Mouse (Mus musculus): ENCODE results near the gene Rpl11. TPM values are rescaled to one million over a fixed set of nuclear protein-coding genes. Genes with fewer than 3 reads are reported as not detected.

Rpl11 gene
- polyA plus RNA-seq, 1 experiment from 2014 or later = 345 TPM

- no peak for ATAC-seq (replicated peaks; ENCODE audit: insufficient number of reproducible peaks, low FRiP score, low TSS enrichment)
- 93% methylated on average over 4 of the region's 4 CpGs for WGBS (ENCODE audit: insufficient replicate concordance)
Observed at GRCm38 (mm10) chr4:136091346-136091745, 38.1 kb upstream of the Rpl11 start.

GRCm38 (mm10) chr4:136089748-136090583 lies 36.7 kb upstream of the Rpl11 start:
- no peak for ATAC-seq (replicated peaks; ENCODE audit: insufficient number of reproducible peaks, low FRiP score, low TSS enrichment)
- H3K27me3 ChIP-seq (ENCODE audit: control insufficient read depth, insufficient read depth, low read length) = no peaks in the 10 kb centered on the region; the same call in 1 of the 2 replicates
- no peaks in the 10 kb centered on the region for H3K4me1 ChIP-seq (ENCODE audit: control insufficient read depth, insufficient read depth, low read length)
- no peaks in the 10 kb centered on the region for H3K36me3 ChIP-seq (ENCODE audit: control insufficient read depth, insufficient read depth, low read length)
- H3K9ac ChIP-seq (ENCODE audit: low read depth, low read length) = no peak overlapping the region
- 57% methylated on average over 11 of the region's 11 CpGs for WGBS (ENCODE audit: insufficient replicate concordance)
- no peak overlapping the region for H3K27ac ChIP-seq (ENCODE audit: low read depth, low read length)
- no peak overlapping the region for H3K4me3 ChIP-seq (ENCODE audit: low read depth, low read length)
- no peak overlapping the region for H3K4me2 ChIP-seq
- no peaks in the 10 kb centered on the region for H3K9me3 ChIP-seq (replicated peaks; ENCODE audit: control insufficient read depth, low read length)

More at GRCm38 (mm10) chr4:136091346-136091745, 38.1 kb upstream of the Rpl11 start:
- Histone ChIP-seq H3K27me3 (ENCODE audit: control insufficient read depth, insufficient read depth, low read length) (no peaks in the 10 kb centered on the region), H3K9me3 (replicated peaks; ENCODE audit: control insufficient read depth, low read length) (no peaks in the 10 kb centered on the region), H3K4me2 (no peak overlapping the region), H3K9ac (ENCODE audit: low read depth, low read length) (no peak overlapping the region), H3K36me3 (ENCODE audit: control insufficient read depth, insufficient read depth, low read length) (no peaks in the 10 kb centered on the region), H3K4me3 (ENCODE audit: low read depth, low read length) (no peak overlapping the region), H3K27ac (ENCODE audit: low read depth, low read length) (no peak overlapping the region), H3K4me1 (ENCODE audit: control insufficient read depth, insufficient read depth, low read length) (no peaks in the 10 kb centered on the region; the same call in 1 of the 2 replicates)

GRCm38 (mm10) chr4:136088971-136089747 lies 35.9 kb upstream of the Rpl11 start:
- H3K36me3 ChIP-seq (ENCODE audit: control insufficient read depth, insufficient read depth, low read length) = no peaks in the 10 kb centered on the region
- no peak overlapping the region for H3K27ac ChIP-seq (ENCODE audit: low read depth, low read length)
- no peak overlapping the region for H3K9ac ChIP-seq (ENCODE audit: low read depth, low read length)
- H3K9me3 ChIP-seq (replicated peaks; ENCODE audit: control insufficient read depth, low read length) = no peaks in the 10 kb centered on the region
- no peak for ATAC-seq (replicated peaks; ENCODE audit: insufficient number of reproducible peaks, low FRiP score, low TSS enrichment)
- H3K4me3 ChIP-seq (ENCODE audit: low read depth, low read length) = no peak overlapping the region
- no peaks in the 10 kb centered on the region for H3K4me1 ChIP-seq (ENCODE audit: control insufficient read depth, insufficient read depth, low read length)
- 49% methylated on average over 16 of the region's 16 CpGs for WGBS (ENCODE audit: insufficient replicate concordance)
- no peak overlapping the region for H3K4me2 ChIP-seq
- no peaks in the 10 kb centered on the region; the same call in 1 of the 2 replicates for H3K27me3 ChIP-seq (ENCODE audit: control insufficient read depth, insufficient read depth, low read length)

GRCm38 (mm10) chr4:136088364-136088763 lies 35.1 kb upstream of the Rpl11 start:
- Histone ChIP-seq H3K9ac (ENCODE audit: low read depth, low read length) (no peak overlapping the region), H3K9me3 (replicated peaks; ENCODE audit: control insufficient read depth, low read length) (no peaks in the 10 kb centered on the region), H3K27me3 (ENCODE audit: control insufficient read depth, insufficient read depth, low read length) (no peaks in the 10 kb centered on the region; the same call in 1 of the 2 replicates), H3K4me2 (no peak overlapping the region), H3K4me3 (ENCODE audit: low read depth, low read length) (no peak overlapping the region), H3K4me1 (ENCODE audit: control insufficient read depth, insufficient read depth, low read length) (no peaks in the 10 kb centered on the region), H3K27ac (ENCODE audit: low read depth, low read length) (no peak overlapping the region), H3K36me3 (ENCODE audit: control insufficient read depth, insufficient read depth, low read length) (no peaks in the 10 kb centered on the region)
- ATAC-seq (replicated peaks; ENCODE audit: insufficient number of reproducible peaks, low FRiP score, low TSS enrichment) = no peak
- WGBS (ENCODE audit: insufficient replicate concordance) = 59% methylated on average over 5 of the region's 5 CpGs

GRCm38 (mm10) chr4:136087261-136087660 lies 34.0 kb upstream of the Rpl11 start:
- Histone ChIP-seq H3K36me3 (ENCODE audit: control insufficient read depth, insufficient read depth, low read length) (no peaks in the 10 kb centered on the region), H3K9me3 (replicated peaks; ENCODE audit: control insufficient read depth, low read length) (no peaks in the 10 kb centered on the region), H3K27ac (ENCODE audit: low read depth, low read length) (no peak overlapping the region), H3K4me3 (ENCODE audit: low read depth, low read length) (no peak overlapping the region), H3K4me2 (no peak overlapping the region), H3K4me1 (ENCODE audit: control insufficient read depth, insufficient read depth, low read length) (no peaks in the 10 kb centered on the region), H3K9ac (ENCODE audit: low read depth, low read length) (no peak overlapping the region), H3K27me3 (ENCODE audit: control insufficient read depth, insufficient read depth, low read length) (peaks cover 6% of the 10 kb centered on the region)
- no peak for ATAC-seq (replicated peaks; ENCODE audit: insufficient number of reproducible peaks, low FRiP score, low TSS enrichment)
- 85% methylated on average over 5 of the region's 5 CpGs for WGBS (ENCODE audit: insufficient replicate concordance)

- H3K9me3 ChIP-seq (replicated peaks; ENCODE audit: control insufficient read depth, low read length) = no peaks in the 10 kb centered on the region
Observed at GRCm38 (mm10) chr4:136084840-136085239, 31.6 kb upstream of the Rpl11 start.

GRCm38 (mm10) chr4:136083269-136084105 lies 30.3 kb upstream of the Rpl11 start:
- no peak for ATAC-seq (replicated peaks; ENCODE audit: insufficient number of reproducible peaks, low FRiP score, low TSS enrichment)
- 60% methylated on average over 19 of the region's 19 CpGs for WGBS (ENCODE audit: insufficient replicate concordance)
- Histone ChIP-seq H3K4me2 (no peak overlapping the region), H3K27ac (ENCODE audit: low read depth, low read length) (no peak overlapping the region), H3K27me3 (ENCODE audit: control insufficient read depth, insufficient read depth, low read length) (peaks cover 34% of the 10 kb centered on the region), H3K4me3 (ENCODE audit: low read depth, low read length) (no peak overlapping the region), H3K4me1 (ENCODE audit: control insufficient read depth, insufficient read depth, low read length) (peaks cover 6% of the 10 kb centered on the region; the same call in 1 of the 2 replicates), H3K9me3 (replicated peaks; ENCODE audit: control insufficient read depth, low read length) (no peaks in the 10 kb centered on the region), H3K9ac (ENCODE audit: low read depth, low read length) (no peak overlapping the region), H3K36me3 (ENCODE audit: control insufficient read depth, insufficient read depth, low read length) (no peaks in the 10 kb centered on the region)

More at GRCm38 (mm10) chr4:136084840-136085239, 31.6 kb upstream of the Rpl11 start:
- Histone ChIP-seq H3K27ac (ENCODE audit: low read depth, low read length) (no peak overlapping the region), H3K4me3 (ENCODE audit: low read depth, low read length) (no peak overlapping the region), H3K4me2 (no peak overlapping the region), H3K9ac (ENCODE audit: low read depth, low read length) (no peak overlapping the region), H3K36me3 (ENCODE audit: control insufficient read depth, insufficient read depth, low read length) (no peaks in the 10 kb centered on the region), H3K4me1 (ENCODE audit: control insufficient read depth, insufficient read depth, low read length) (peaks cover 6% of the 10 kb centered on the region; the same call in 1 of the 2 replicates), H3K27me3 (ENCODE audit: control insufficient read depth, insufficient read depth, low read length) (peaks cover 30% of the 10 kb centered on the region)
- no peak for ATAC-seq (replicated peaks; ENCODE audit: insufficient number of reproducible peaks, low FRiP score, low TSS enrichment)
- 85% methylated on average over 11 of the region's 11 CpGs for WGBS (ENCODE audit: insufficient replicate concordance)

- Histone ChIP-seq H3K4me2 (peak overlapping the region; percentile 55), H3K9me3 (replicated peaks; ENCODE audit: control insufficient read depth, low read length) (no peaks in the 10 kb centered on the region), H3K27ac (ENCODE audit: low read depth, low read length) (no peak overlapping the region), H3K27me3 (ENCODE audit: control insufficient read depth, insufficient read depth, low read length) (peaks cover 34% of the 10 kb centered on the region), H3K4me1 (ENCODE audit: control insufficient read depth, insufficient read depth, low read length) (peaks cover 6% of the 10 kb centered on the region; the same call in 1 of the 2 replicates), H3K4me3 (ENCODE audit: low read depth, low read length) (peak overlapping the region; percentile 32), H3K36me3 (ENCODE audit: control insufficient read depth, insufficient read depth, low read length) (no peaks in the 10 kb centered on the region), H3K9ac (ENCODE audit: low read depth, low read length) (peak overlapping the region; percentile 56; the same call in 1 of the 2 replicates)
- 8% methylated on average over 28 of the region's 28 CpGs for WGBS (ENCODE audit: insufficient replicate concordance)
- no peak for ATAC-seq (replicated peaks; ENCODE audit: insufficient number of reproducible peaks, low FRiP score, low TSS enrichment)
Observed at GRCm38 (mm10) chr4:136081729-136082128, 28.5 kb upstream of the Rpl11 start.

Measured in heart, embryonic 11.5 days (tissue).